Mouse (Mus musculus): ENCODE measurements around the gene Dhdh. TPM values are rescaled to one million over a fixed set of nuclear protein-coding genes. Genes with fewer than 3 reads are reported as not detected.
"Not testable (repeated sequence)": the region's sequence is repeated elsewhere in the genome, so short reads cannot be mapped to it uniquely, and the experiment has no call there.

Dhdh gene
- polyA plus RNA-seq, 1 experiment = 3.0 TPM

GRCm38 (mm10) chr7:45482166-45482565 is 6.4 kb downstream of the Dhdh start:
- peaks cover 6% of the 10 kb centered on the region for H3K4me1 ChIP-seq (ENCODE audit: control insufficient read depth, insufficient read depth, low read length)
- no peak for TF ChIP-seq POLR2A (IDR thresholded peaks at IDR 0.05; ENCODE audit: control insufficient read depth, low read depth, low read length)
- no peak for TF ChIP-seq CTCF (IDR thresholded peaks at IDR 0.05; ENCODE audit: control insufficient read depth, insufficient read depth, insufficient replicate concordance, low read depth, low read length)
- no peaks in the 10 kb centered on the region for H3K36me3 ChIP-seq (ENCODE audit: control insufficient read depth, insufficient read depth, low read length)
- peak overlapping the region; percentile 82; the same call in 1 of the 2 replicates for H3K4me3 ChIP-seq (ENCODE audit: control insufficient read depth, low read depth, low read length)
- H3K27me3 ChIP-seq (ENCODE audit: control insufficient read depth, insufficient read depth, low read length) = no peaks in the 10 kb centered on the region
- H3K27ac ChIP-seq (ENCODE audit: control insufficient read depth, insufficient read depth, low read depth, low read length) = peak overlapping the region; percentile 39

- Histone ChIP-seq H3K4me1 (ENCODE audit: control insufficient read depth, insufficient read depth, low read length) (peaks cover 6% of the 10 kb centered on the region), H3K36me3 (ENCODE audit: control insufficient read depth, insufficient read depth, low read length) (no peaks in the 10 kb centered on the region), H3K27ac (ENCODE audit: control insufficient read depth, insufficient read depth, low read depth, low read length) (peak within 1 kb of the TSS; percentile 57), H3K27me3 (ENCODE audit: control insufficient read depth, insufficient read depth, low read length) (no peaks in the 10 kb centered on the region), H3K4me3 (ENCODE audit: control insufficient read depth, low read depth, low read length) (peak within 1 kb of the TSS; percentile 82)
- TF ChIP-seq POLR2A (IDR thresholded peaks at IDR 0.05; ENCODE audit: control insufficient read depth, low read depth, low read length) = peak; percentile 57; the same call in 1 of the 2 replicates
- no peak for TF ChIP-seq CTCF (IDR thresholded peaks at IDR 0.05; ENCODE audit: control insufficient read depth, insufficient read depth, insufficient replicate concordance, low read depth, low read length)
These were observed 7.2 kb downstream of the Dhdh start, which contains the start of gene Tulp2 for GRCm38 (mm10) chr7:45481374-45481927. TSS of gene Tulp2 (plus strand) at chr7:45481877.

- H3K27ac ChIP-seq (ENCODE audit: control insufficient read depth, insufficient read depth, low read depth, low read length); H3K4me3 ChIP-seq (ENCODE audit: control insufficient read depth, low read depth, low read length); H3K4me1 ChIP-seq (ENCODE audit: control insufficient read depth, insufficient read depth, low read length); H3K36me3 ChIP-seq (ENCODE audit: control insufficient read depth, insufficient read depth, low read length); H3K27me3 ChIP-seq (ENCODE audit: control insufficient read depth, insufficient read depth, low read length): not testable (repeated sequence)
These were observed 8.3 kb downstream of the Dhdh start for GRCm38 (mm10) chr7:45480310-45480709.

- Histone ChIP-seq H3K4me3 (ENCODE audit: control insufficient read depth, low read depth, low read length) (no peak overlapping the region), H3K36me3 (ENCODE audit: control insufficient read depth, insufficient read depth, low read length) (no peaks in the 10 kb centered on the region), H3K27ac (ENCODE audit: control insufficient read depth, insufficient read depth, low read depth, low read length) (no peak overlapping the region), H3K4me1 (ENCODE audit: control insufficient read depth, insufficient read depth, low read length) (peaks cover 13% of the 10 kb centered on the region), H3K27me3 (ENCODE audit: control insufficient read depth, insufficient read depth, low read length) (no peaks in the 10 kb centered on the region)
- TF ChIP-seq CTCF (IDR thresholded peaks at IDR 0.05; ENCODE audit: control insufficient read depth, insufficient read depth, insufficient replicate concordance, low read depth, low read length) = no peak
- no peak for TF ChIP-seq POLR2A (IDR thresholded peaks at IDR 0.05; ENCODE audit: control insufficient read depth, low read depth, low read length)
These were observed 9.8 kb downstream of the Dhdh start for GRCm38 (mm10) chr7:45478774-45479173.

- no peak overlapping the region; the same call in 1 of the 2 replicates for H3K27ac ChIP-seq (ENCODE audit: control insufficient read depth, insufficient read depth, low read depth, low read length)
- peaks cover 13% of the 10 kb centered on the region for H3K4me1 ChIP-seq (ENCODE audit: control insufficient read depth, insufficient read depth, low read length)
- H3K36me3 ChIP-seq (ENCODE audit: control insufficient read depth, insufficient read depth, low read length) = no peaks in the 10 kb centered on the region
- no peaks in the 10 kb centered on the region for H3K27me3 ChIP-seq (ENCODE audit: control insufficient read depth, insufficient read depth, low read length)
- TF ChIP-seq POLR2A (IDR thresholded peaks at IDR 0.05; ENCODE audit: control insufficient read depth, low read depth, low read length) (no peak), CTCF (IDR thresholded peaks at IDR 0.05; ENCODE audit: control insufficient read depth, insufficient read depth, insufficient replicate concordance, low read depth, low read length) (no peak)
- no peak overlapping the region for H3K4me3 ChIP-seq (ENCODE audit: control insufficient read depth, low read depth, low read length)
These were observed 11.6 kb downstream of the Dhdh start for GRCm38 (mm10) chr7:45477003-45477402.

- no peaks in the 10 kb centered on the region for H3K27me3 ChIP-seq (ENCODE audit: control insufficient read depth, insufficient read depth, low read length)
- H3K4me1 ChIP-seq (ENCODE audit: control insufficient read depth, insufficient read depth, low read length) = peaks cover 11% of the 10 kb centered on the region
- H3K4me3 ChIP-seq (ENCODE audit: control insufficient read depth, low read depth, low read length) = no peak overlapping the region
- TF ChIP-seq POLR2A (IDR thresholded peaks at IDR 0.05; ENCODE audit: control insufficient read depth, low read depth, low read length) = no peak
- no peak for TF ChIP-seq CTCF (IDR thresholded peaks at IDR 0.05; ENCODE audit: control insufficient read depth, insufficient read depth, insufficient replicate concordance, low read depth, low read length)
- H3K36me3 ChIP-seq (ENCODE audit: control insufficient read depth, insufficient read depth, low read length) = no peaks in the 10 kb centered on the region
- no peak overlapping the region; the same call in 1 of the 2 replicates for H3K27ac ChIP-seq (ENCODE audit: control insufficient read depth, insufficient read depth, low read depth, low read length)
These were observed 12.2 kb downstream of the Dhdh start for GRCm38 (mm10) chr7:45476453-45476852.

- H3K4me3 ChIP-seq (ENCODE audit: control insufficient read depth, low read depth, low read length) = no peak overlapping the region
- peaks cover 8% of the 10 kb centered on the region for H3K4me1 ChIP-seq (ENCODE audit: control insufficient read depth, insufficient read depth, low read length)
- no peak for TF ChIP-seq CTCF (IDR thresholded peaks at IDR 0.05; ENCODE audit: control insufficient read depth, insufficient read depth, insufficient replicate concordance, low read depth, low read length)
- TF ChIP-seq POLR2A (IDR thresholded peaks at IDR 0.05; ENCODE audit: control insufficient read depth, low read depth, low read length) = no peak
- H3K36me3 ChIP-seq (ENCODE audit: control insufficient read depth, insufficient read depth, low read length) = no peaks in the 10 kb centered on the region
- no peaks in the 10 kb centered on the region for H3K27me3 ChIP-seq (ENCODE audit: control insufficient read depth, insufficient read depth, low read length)
- peak overlapping the region; percentile 55 for H3K27ac ChIP-seq (ENCODE audit: control insufficient read depth, insufficient read depth, low read depth, low read length)
These were observed 13.2 kb downstream of the Dhdh start for GRCm38 (mm10) chr7:45475291-45475969.
